Mouse (Mus musculus): Measurements from ENCODE around the gene Sgip1. TPM values are rescaled to one million over a fixed set of nuclear protein-coding genes. Genes with fewer than 3 reads are reported as not detected.

Sgip1 gene
- total and polyA plus RNA-seq, 3 experiments: 0.92 to 5.6 TPM; not detected in 1

GRCm38 (mm10) chr4:102886459-102886858, 145.4 kb downstream of the Sgip1 start:
- no peaks in the 10 kb centered on the region for H3K9me3 ChIP-seq (replicated peaks; ENCODE audit: insufficient read depth, low read length)
- no peak for DNase-seq (ENCODE audit: low read depth, low spot score)
- no peaks in the 10 kb centered on the region for H3K79me2 ChIP-seq (ENCODE audit: control insufficient read depth, insufficient read depth, low read length, poor library complexity)
- no peak overlapping the region for H3K4me3 ChIP-seq (ENCODE audit: control insufficient read depth in 1 of 2, insufficient read depth in 1 of 2, low read depth in 2 of 2, low read length in 2 of 2)
- TF ChIP-seq POLR2AphosphoS5 (IDR thresholded peaks at IDR 0.05; ENCODE audit: borderline replicate concordance, low read depth, low read length): no peak
- no peak for TF ChIP-seq HCFC1 (IDR thresholded peaks at IDR 0.05; ENCODE audit: low read depth, low read length)
- TF ChIP-seq EP300 (IDR thresholded peaks at IDR 0.05; ENCODE audit: low read depth in 1 of 2, low read length in 2 of 2): no peak
- TF ChIP-seq USF1 (IDR thresholded peaks at IDR 0.05; ENCODE audit: low read depth, low read length): no peak
- no peak for TF ChIP-seq POLR2A (IDR thresholded peaks at IDR 0.05; ENCODE audit: control insufficient read depth in 1 of 2, insufficient read depth in 1 of 2, low read depth in 1 of 2, low read length in 2 of 2, poor library complexity in 1 of 2)
- no peak for TF ChIP-seq ZNF384 (IDR thresholded peaks at IDR 0.05; ENCODE audit: low read depth, low read length)
- no peak for TF ChIP-seq MEF2A (IDR thresholded peaks at IDR 0.05; ENCODE audit: extremely low read depth, insufficient replicate concordance, low read depth, low read length, poor library complexity, severe bottlenecking)
- TF ChIP-seq GABPA (IDR thresholded peaks at IDR 0.05; ENCODE audit: low read depth, low read length): no peak
- H3K4me1 ChIP-seq (ENCODE audit: control insufficient read depth in 1 of 2, insufficient read depth in 2 of 2, low read length in 2 of 2): no peaks in the 10 kb centered on the region
- no peaks in the 10 kb centered on the region for H3K36me3 ChIP-seq (ENCODE audit: control insufficient read depth in 1 of 2, insufficient read depth in 2 of 2, low read length in 2 of 2)
- no peak overlapping the region for H3K9ac ChIP-seq (ENCODE audit: control insufficient read depth, low read depth, low read length, poor library complexity, severe bottlenecking)
- no peak overlapping the region for H3K27ac ChIP-seq (ENCODE audit: control insufficient read depth, low read depth, low read length)
- no peaks in the 10 kb centered on the region for H3K27me3 ChIP-seq (ENCODE audit: control insufficient read depth in 1 of 2, insufficient read depth in 2 of 2, low read length in 2 of 2)

GRCm38 (mm10) chr4:102886902-102887301, 145.8 kb downstream of the Sgip1 start:
- Histone ChIP-seq H3K79me2 (ENCODE audit: control insufficient read depth, insufficient read depth, low read length, poor library complexity) (no peaks in the 10 kb centered on the region), H3K9me3 (replicated peaks; ENCODE audit: insufficient read depth, low read length) (no peaks in the 10 kb centered on the region), H3K27me3 (ENCODE audit: control insufficient read depth in 1 of 2, insufficient read depth in 2 of 2, low read length in 2 of 2) (no peaks in the 10 kb centered on the region), H3K36me3 (ENCODE audit: control insufficient read depth in 1 of 2, insufficient read depth in 2 of 2, low read length in 2 of 2) (no peaks in the 10 kb centered on the region), H3K4me3 (ENCODE audit: control insufficient read depth in 1 of 2, insufficient read depth in 1 of 2, low read depth in 2 of 2, low read length in 2 of 2) (no peak overlapping the region), H3K27ac (ENCODE audit: control insufficient read depth, low read depth, low read length) (no peak overlapping the region), H3K4me1 (ENCODE audit: control insufficient read depth in 1 of 2, insufficient read depth in 2 of 2, low read length in 2 of 2) (no peaks in the 10 kb centered on the region), H3K9ac (ENCODE audit: control insufficient read depth, low read depth, low read length, poor library complexity, severe bottlenecking) (no peak overlapping the region)
- no peak for DNase-seq (ENCODE audit: low read depth, low spot score)
- no peak for TF ChIP-seq BHLHE40 (IDR thresholded peaks at IDR 0.05; ENCODE audit: borderline replicate concordance, low read depth, low read length)

- no peaks in the 10 kb centered on the region for H3K4me1 ChIP-seq (ENCODE audit: control insufficient read depth in 1 of 2, insufficient read depth in 2 of 2, low read length in 2 of 2)
- no peaks in the 10 kb centered on the region for H3K27me3 ChIP-seq (ENCODE audit: control insufficient read depth in 1 of 2, insufficient read depth in 2 of 2, low read length in 2 of 2)
- no peak overlapping the region for H3K4me3 ChIP-seq (ENCODE audit: control insufficient read depth in 1 of 2, insufficient read depth in 1 of 2, low read depth in 2 of 2, low read length in 2 of 2)
- H3K79me2 ChIP-seq (ENCODE audit: control insufficient read depth, insufficient read depth, low read length, poor library complexity): no peaks in the 10 kb centered on the region
- H3K27ac ChIP-seq (ENCODE audit: control insufficient read depth, low read depth, low read length): no peak overlapping the region
- DNase-seq (ENCODE audit: low read depth, low spot score): no peak
- H3K9me3 ChIP-seq (replicated peaks; ENCODE audit: insufficient read depth, low read length): no peaks in the 10 kb centered on the region
- H3K9ac ChIP-seq (ENCODE audit: control insufficient read depth, low read depth, low read length, poor library complexity, severe bottlenecking): no peak overlapping the region
- H3K36me3 ChIP-seq (ENCODE audit: control insufficient read depth in 1 of 2, insufficient read depth in 2 of 2, low read length in 2 of 2): no peaks in the 10 kb centered on the region
- TF ChIP-seq POLR2AphosphoS2 (IDR thresholded peaks at IDR 0.05; ENCODE audit: low read length) (no peak), CTCF (IDR thresholded peaks at IDR 0.05 in 2 of 3, conservative IDR thresholded peaks at IDR 0.05 in 1 of 3; ENCODE audit: control insufficient read depth in 1 of 3, insufficient read depth in 1 of 3, low read depth in 2 of 3, low read length in 3 of 3, poor library complexity in 1 of 3, severe bottlenecking in 1 of 3) (no peak), EP300 (IDR thresholded peaks at IDR 0.05; ENCODE audit: low read depth in 1 of 2, low read length in 2 of 2) (no peak), MXI1 (IDR thresholded peaks at IDR 0.05; ENCODE audit: low read depth, low read length) (no peak), JUND (IDR thresholded peaks at IDR 0.05; ENCODE audit: low read depth, low read length) (no peak), ETS1 (IDR thresholded peaks at IDR 0.05; ENCODE audit: low read depth, low read length) (no peak), RAD21 (IDR thresholded peaks at IDR 0.05; ENCODE audit: low read depth, low read length) (no peak), UBTF (IDR thresholded peaks at IDR 0.05; ENCODE audit: borderline replicate concordance, insufficient read depth, low read depth, low read length) (no peak), RCOR1 (IDR thresholded peaks at IDR 0.05; ENCODE audit: low read depth, low read length) (no peak), TAL1 (IDR thresholded peaks at IDR 0.05; ENCODE audit: low read length) (no peak), MAFK (IDR thresholded peaks at IDR 0.05; ENCODE audit: borderline replicate concordance, low read depth, low read length) (no peak), USF2 (IDR thresholded peaks at IDR 0.05; ENCODE audit: borderline replicate concordance in 1 of 2, insufficient read depth in 1 of 2, low read depth in 1 of 2, low read length in 2 of 2) (no peak), GATA1 (IDR thresholded peaks at IDR 0.05; ENCODE audit: low read depth, low read length) (no peak), MYC (IDR thresholded peaks at IDR 0.05; ENCODE audit: low read depth, low read length) (no peak), ZKSCAN1 (IDR thresholded peaks at IDR 0.05; ENCODE audit: low read depth, low read length) (no peak), KAT2A (conservative IDR thresholded peaks at IDR 0.05; ENCODE audit: low read depth, low read length) (no peak)
Measured at GRCm38 (mm10) chr4:102887770-102888689, 146.9 kb downstream of the Sgip1 start.
